Mouse (Mus musculus) heart, postnatal 36 days (tissue): ENCODE measurements around the gene Olfr613. TPM values are rescaled to one million over a fixed set of nuclear protein-coding genes. Genes with fewer than 3 reads are reported as not detected.
"Not testable (repeated sequence)": the region's sequence is repeated elsewhere in the genome, so short reads cannot be mapped to it uniquely, and the experiment has no call there.

Experiments
- DNase-seq, 2 experiments: peaks; one replicate each; pipeline ENCODE4 v3.0.0; 2021 to 2022
- intact Hi-C: fragments of 180-260 bp; cut with DNase I; formaldehyde crosslinking; loops from one replicate; pipeline ENCODE4 v1.15.1; 2025
- microRNA-seq, 2 experiments: library from miRNA; unstranded; fragments of <30 nt; microRNA quantifications; one replicate each; pipeline ENCODE4 v1.2.0; 2021; ENCODE audit warnings: borderline number of aligned reads in 2 of 2
- total RNA-seq, 2 experiments: library from RNA; stranded (reverse); gene quantifications; 2 replicates each; pipeline ENCODE4 v1.2.3; 2021

Olfr613 gene
- total RNA-seq: not detected

- no peak for DNase-seq
- intact Hi-C loops: no loop called here
Observed at GRCm38 (mm10) chr7:103547774-103548173, at the start of gene Olfr613. Olfr613 (plus strand) TSS chr7:103548074.

- no peak for DNase-seq
- intact Hi-C loops: no loop called here
Observed at GRCm38 (mm10) chr7:103512022-103512421, 35.9 kb upstream of the Olfr613 start, which contains the start of gene Olfr610. Olfr610 (minus strand) TSS chr7:103512122.

- intact Hi-C loops, DNase-seq: not testable (repeated sequence)
Observed at GRCm38 (mm10) chr7:103520746-103521145, 27.1 kb upstream of the Olfr613 start, which contains the start of gene Olfr611. Olfr611 (minus strand) TSS chr7:103520846.

GRCm38 (mm10) chr7:103542617-103543016 lies 5.3 kb upstream of the Olfr613 start, which contains the start of gene Olfr612:
Olfr612 (minus strand) TSS chr7:103542717.
- DNase-seq, intact Hi-C loops: not testable (repeated sequence)

GRCm38 (mm10) chr7:103555779-103556178 lies 7.9 kb downstream of the Olfr613 start, which contains the start of gene Olfr615:
Olfr615 (plus strand) TSS chr7:103556079.
- no peak for DNase-seq
- intact Hi-C loops: no loop called here

GRCm38 (mm10) chr7:103569043-103569442 lies 21.2 kb downstream of the Olfr613 start, which contains the start of gene Olfr616:
Olfr616 (minus strand) TSS chr7:103569143.
- intact Hi-C loops: no loop called here
- no peak for DNase-seq

GRCm38 (mm10) chr7:103572761-103573160 lies 24.9 kb downstream of the Olfr613 start, which contains the start of gene Olfr617:
Olfr617 (plus strand) TSS chr7:103573061.
- intact Hi-C loops: no loop called here
- DNase-seq: no peak

- no peak for DNase-seq
- intact Hi-C loops: no loop called here
Observed at GRCm38 (mm10) chr7:103589803-103590202, 41.9 kb downstream of the Olfr613 start, which contains the start of gene Olfr618. Olfr618 (plus strand) TSS chr7:103590103.

GRCm38 (mm10) chr7:103600275-103600674 lies 52.4 kb downstream of the Olfr613 start, which contains the start of gene Olfr619:
Olfr619 (plus strand) TSS chr7:103600575.
- DNase-seq: no peak
- intact Hi-C loops: no loop called here

Small RNAs within 50 kb of the gene (microRNA-seq; reads per million reads assigned to microRNA genes)
- gene Gm26506: 0 reads per million in 2 experiments

Other genes with a start within 250 kb of the Olfr613 start
- not detected for gene Olfr596, start 242.4 kb upstream of the Olfr613 start, total RNA-seq
- not detected for gene Olfr597, start 231.8 kb upstream of the Olfr613 start, total RNA-seq
- gene Olfr598, start 224.5 kb upstream of the Olfr613 start, total RNA-seq: not detected
- not detected for gene Olfr599, start 212.2 kb upstream of the Olfr613 start, total RNA-seq
- gene Olfr600, start 198.4 kb upstream of the Olfr613 start, total RNA-seq: not detected
- not detected for gene Olfr601, start 185.4 kb upstream of the Olfr613 start, total RNA-seq
- not detected for gene Olfr603, start 161.9 kb upstream of the Olfr613 start, total RNA-seq
- gene Usp17lc, start 133.0 kb upstream of the Olfr613 start, total RNA-seq: not detected
- gene Olfr605, start 102.6 kb upstream of the Olfr613 start, total RNA-seq: not detected
- gene Olfr606, start 99.0 kb upstream of the Olfr613 start, total RNA-seq: not detected
- gene Olfr607, start 83.9 kb upstream of the Olfr613 start, total RNA-seq: not detected
- gene Olfr608, start 78.2 kb upstream of the Olfr613 start, total RNA-seq: not detected
- gene Olfr609, start 50.0 kb upstream of the Olfr613 start, total RNA-seq: not detected
- not detected for gene Olfr610, start 36.0 kb upstream of the Olfr613 start, total RNA-seq
- not detected for gene Olfr611, start 27.2 kb upstream of the Olfr613 start, total RNA-seq
- not detected for gene Olfr612, start 5.4 kb upstream of the Olfr613 start, total RNA-seq
- not detected for gene Olfr615, start 8.0 kb downstream of the Olfr613 start, total RNA-seq
- not detected for gene Olfr616, start 21.1 kb downstream of the Olfr613 start, total RNA-seq
- gene Olfr617, start 25.0 kb downstream of the Olfr613 start, total RNA-seq: not detected
- gene Olfr618, start 42.0 kb downstream of the Olfr613 start, total RNA-seq: not detected
- not detected for gene Olfr619, start 52.5 kb downstream of the Olfr613 start, total RNA-seq
- gene Olfr620, start 64.5 kb downstream of the Olfr613 start, total RNA-seq: not detected
- not detected for gene Olfr622, start 94.6 kb downstream of the Olfr613 start, total RNA-seq
- not detected for gene Olfr623, start 115.6 kb downstream of the Olfr613 start, total RNA-seq
- gene Olfr624, start 123.1 kb downstream of the Olfr613 start, total RNA-seq: not detected
- not detected for gene Olfr625-ps1, start 134.6 kb downstream of the Olfr613 start, total RNA-seq
- gene Olfr243, start 166.6 kb downstream of the Olfr613 start, total RNA-seq: not detected
- not detected for gene Olfr628, start 182.3 kb downstream of the Olfr613 start, total RNA-seq
- not detected for gene Olfr629, start 196.9 kb downstream of the Olfr613 start, total RNA-seq
- not detected for gene Olfr630, start 209.3 kb downstream of the Olfr613 start, total RNA-seq
- not detected for gene Olfr69, start 223.5 kb downstream of the Olfr613 start, total RNA-seq
- gene Olfr68, start 231.6 kb downstream of the Olfr613 start, total RNA-seq: not detected
- gene Olfr67, start 243.7 kb downstream of the Olfr613 start, total RNA-seq: not detected